Mouse (Mus musculus) E14TG2a.4 (cell line): Measurements from ENCODE around the gene Tcf7l2.

Experiments
- H3K27me3 ChIP-seq: 2 replicates; pipeline ENCODE4 v1.6.1; 2014; ENCODE audit warnings: low read length, control low read depth; ENCODE audit not compliant: insufficient read depth
- H3K36me3 ChIP-seq: 2 replicates; pipeline ENCODE4 v1.6.1; 2014; ENCODE audit warnings: low read length, control low read depth; ENCODE audit not compliant: insufficient read depth
- H3K4me1 ChIP-seq: replicated peaks from 2 replicates; pipeline ENCODE4 v1.6.1; 2014; ENCODE audit warnings: low read depth, low read length, control low read depth
- H3K4me3 ChIP-seq: replicated peaks from 2 replicates; pipeline ENCODE4 v1.5.1; 2014; ENCODE audit warnings: mild to moderate bottlenecking, low read length
- H3K9me3 ChIP-seq: 2 replicates; pipeline ENCODE4 v1.6.1; 2014; ENCODE audit warnings: low read length, control low read depth
- CTCF ChIP-seq: conservative IDR thresholded peaks from 2 replicates; pipeline ENCODE4 v1.5.1; 2014; ENCODE audit warnings: low read length
- NANOG ChIP-seq: IDR thresholded peaks from 2 replicates; pipeline ENCODE4 v1.6.1; 2014; ENCODE audit warnings: borderline replicate concordance, low read length, mixed read lengths
- POU5F1 ChIP-seq: IDR thresholded peaks from 2 replicates; pipeline ENCODE4 v1.6.1; 2014; ENCODE audit warnings: low read length, borderline replicate concordance

Gene Tcf7l2

DNA sequence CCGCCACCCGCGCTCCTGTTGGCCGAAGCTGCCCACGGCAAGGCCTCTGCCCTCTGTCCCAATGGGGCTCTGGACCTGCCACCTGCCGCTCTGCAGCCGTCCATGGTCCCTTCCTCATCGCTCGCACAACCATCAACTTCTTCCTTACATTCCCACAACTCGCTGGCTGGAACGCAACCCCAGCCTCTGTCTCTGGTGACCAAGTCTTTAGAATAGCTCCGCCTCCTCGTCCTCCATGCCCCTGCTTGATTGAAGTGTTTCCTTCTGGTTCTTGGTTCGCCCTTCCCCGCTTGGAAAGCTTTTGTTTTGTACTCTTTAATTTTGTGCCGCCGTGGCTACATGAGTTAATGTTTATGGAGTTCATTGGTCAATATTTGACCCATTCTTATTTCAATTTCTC is 190.0 kb downstream of the Tcf7l2 start:
- no peak for TF ChIP-seq NANOG
- TF ChIP-seq CTCF: no peak
- no peak for TF ChIP-seq POU5F1
- H3K36me3 ChIP-seq: no peaks in the 10 kb centered on the region
- H3K27me3 ChIP-seq: peaks cover 4% of the 10 kb centered on the region; the same call in 1 of the 2 replicates
- peaks cover 37% of the 10 kb centered on the region for H3K4me1 ChIP-seq
- H3K4me3 ChIP-seq: peak overlapping the region; percentile 69
- H3K9me3 ChIP-seq: no peaks in the 10 kb centered on the region

DNA sequence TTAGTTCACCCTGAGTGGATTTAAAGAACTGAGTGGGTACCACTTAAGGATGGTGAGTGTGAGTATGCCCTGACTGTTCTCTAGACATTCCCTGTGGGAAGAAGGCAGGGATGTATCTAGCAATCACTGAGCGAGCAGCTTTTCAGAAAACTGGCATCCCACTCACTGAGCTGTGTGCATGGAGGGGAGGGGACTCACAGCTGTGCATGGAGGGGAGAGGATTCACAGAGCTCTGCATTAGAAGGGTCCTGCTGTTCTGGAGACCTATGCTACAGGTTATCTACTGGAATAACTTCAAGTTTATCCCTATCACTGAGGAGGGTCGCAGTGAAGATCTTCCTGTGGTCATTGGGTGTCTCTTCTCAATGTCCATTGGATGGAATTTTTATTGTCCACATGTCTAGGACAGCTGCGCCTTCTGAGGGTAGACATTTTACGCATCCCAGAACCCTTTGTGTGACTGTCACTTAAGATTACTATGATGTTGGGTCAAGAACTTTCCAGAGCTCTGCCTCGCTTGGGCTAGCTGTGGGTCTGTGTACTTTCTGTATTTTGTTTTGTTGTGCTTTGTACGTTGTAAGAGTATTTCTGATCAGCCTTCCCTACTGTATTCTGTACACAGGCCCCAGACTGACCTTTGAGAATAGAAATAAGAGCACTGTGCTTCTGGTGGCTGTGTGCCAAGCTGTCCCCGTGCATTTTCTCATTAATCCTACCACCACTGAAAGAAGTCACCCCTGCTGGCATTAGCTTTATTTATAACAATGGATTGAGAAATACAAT is 192.5 kb downstream of the Tcf7l2 start:
- no peaks in the 10 kb centered on the region for H3K9me3 ChIP-seq
- TF ChIP-seq POU5F1: no peak
- no peak for TF ChIP-seq CTCF
- no peak for TF ChIP-seq NANOG
- H3K4me1 ChIP-seq: peaks cover 24% of the 10 kb centered on the region
- H3K36me3 ChIP-seq: no peaks in the 10 kb centered on the region
- H3K4me3 ChIP-seq: no peak overlapping the region
- peaks cover 4% of the 10 kb centered on the region; the same call in 1 of the 2 replicates for H3K27me3 ChIP-seq

GRCm38 (mm10) chr19:55934730-55935003 is 193.0 kb downstream of the Tcf7l2 start:
- Histone ChIP-seq H3K36me3 (no peaks in the 10 kb centered on the region), H3K27me3 (peaks cover 4% of the 10 kb centered on the region; the same call in 1 of the 2 replicates), H3K9me3 (no peaks in the 10 kb centered on the region), H3K4me3 (no peak overlapping the region), H3K4me1 (peaks cover 18% of the 10 kb centered on the region)
- TF ChIP-seq CTCF (no peak), NANOG (no peak), POU5F1 (no peak)

- Histone ChIP-seq H3K4me3 (no peak overlapping the region), H3K4me1 (peaks cover 5% of the 10 kb centered on the region; the same call in 1 of the 2 replicates), H3K36me3 (no peaks in the 10 kb centered on the region), H3K9me3 (no peaks in the 10 kb centered on the region), H3K27me3 (peaks cover 4% of the 10 kb centered on the region; the same call in 1 of the 2 replicates)
- TF ChIP-seq NANOG (no peak), POU5F1 (no peak), CTCF (no peak)
These were observed 195.4 kb downstream of the Tcf7l2 start for GRCm38 (mm10) chr19:55937026-55937425.

DNA sequence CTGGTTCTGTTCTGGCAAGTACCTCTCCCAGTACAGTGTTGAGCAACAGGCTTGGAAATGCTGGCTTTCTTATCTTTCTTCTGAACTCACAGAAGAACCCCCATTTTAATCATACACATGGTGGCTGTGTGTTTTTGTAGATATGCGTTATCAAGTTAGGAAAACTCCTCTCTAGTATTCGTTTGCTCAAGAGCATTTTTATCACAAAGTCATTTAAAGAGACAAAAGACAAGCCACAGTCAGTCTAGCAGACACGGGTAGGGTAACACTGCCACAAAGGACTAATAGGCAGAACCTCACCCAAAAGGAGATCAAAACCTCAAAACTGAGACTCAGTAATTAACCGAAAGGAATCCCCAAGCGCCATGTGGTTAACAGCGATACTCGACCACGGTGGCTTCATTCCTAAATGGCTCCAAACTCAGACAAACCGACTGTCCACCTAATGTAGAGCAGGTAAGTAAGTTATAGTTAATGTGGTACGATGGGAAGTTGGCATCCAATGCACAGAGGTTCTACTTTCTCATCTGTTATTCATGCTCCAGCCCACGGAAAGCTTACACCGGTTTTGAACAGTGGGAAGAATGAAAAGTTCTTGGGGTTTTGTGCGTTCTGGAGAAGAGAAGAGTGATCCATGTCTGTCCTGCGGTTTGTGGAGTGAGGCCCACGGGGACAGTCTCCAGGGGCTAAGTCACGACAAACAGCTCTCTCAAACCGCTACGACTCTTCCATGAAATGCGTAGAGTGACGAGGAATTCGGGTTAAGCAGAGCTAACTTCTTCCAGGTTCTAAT is 196.8 kb downstream of the Tcf7l2 start:
- Histone ChIP-seq H3K4me1 (peaks cover 5% of the 10 kb centered on the region; the same call in 1 of the 2 replicates), H3K36me3 (no peaks in the 10 kb centered on the region), H3K4me3 (no peak overlapping the region), H3K9me3 (peaks cover 1% of the 10 kb centered on the region; the same call in 1 of the 2 replicates), H3K27me3 (peaks cover 4% of the 10 kb centered on the region; the same call in 1 of the 2 replicates)
- TF ChIP-seq POU5F1 (no peak), CTCF (no peak), NANOG (no peak)

- no peaks in the 10 kb centered on the region for H3K36me3 ChIP-seq
- peaks cover 4% of the 10 kb centered on the region; the same call in 1 of the 2 replicates for H3K27me3 ChIP-seq
- H3K9me3 ChIP-seq: peaks cover 6% of the 10 kb centered on the region; the same call in 1 of the 2 replicates
- TF ChIP-seq CTCF (no peak), POU5F1 (no peak), NANOG (no peak)
- H3K4me3 ChIP-seq: no peak overlapping the region
- peaks cover 5% of the 10 kb centered on the region; the same call in 1 of the 2 replicates for H3K4me1 ChIP-seq
These were observed 197.5 kb downstream of the Tcf7l2 start for GRCm38 (mm10) chr19:55939090-55939489.

- peaks cover 2% of the 10 kb centered on the region; the same call in 1 of the 2 replicates for H3K27me3 ChIP-seq
- TF ChIP-seq NANOG (no peak), CTCF (no peak), POU5F1 (no peak)
- no peak overlapping the region for H3K4me3 ChIP-seq
- H3K36me3 ChIP-seq: no peaks in the 10 kb centered on the region
- peaks cover 5% of the 10 kb centered on the region; the same call in 1 of the 2 replicates for H3K4me1 ChIP-seq
- H3K9me3 ChIP-seq: peaks cover 6% of the 10 kb centered on the region; the same call in 1 of the 2 replicates
These were observed 198.1 kb downstream of the Tcf7l2 start for GRCm38 (mm10) chr19:55939719-55940118.

DNA sequence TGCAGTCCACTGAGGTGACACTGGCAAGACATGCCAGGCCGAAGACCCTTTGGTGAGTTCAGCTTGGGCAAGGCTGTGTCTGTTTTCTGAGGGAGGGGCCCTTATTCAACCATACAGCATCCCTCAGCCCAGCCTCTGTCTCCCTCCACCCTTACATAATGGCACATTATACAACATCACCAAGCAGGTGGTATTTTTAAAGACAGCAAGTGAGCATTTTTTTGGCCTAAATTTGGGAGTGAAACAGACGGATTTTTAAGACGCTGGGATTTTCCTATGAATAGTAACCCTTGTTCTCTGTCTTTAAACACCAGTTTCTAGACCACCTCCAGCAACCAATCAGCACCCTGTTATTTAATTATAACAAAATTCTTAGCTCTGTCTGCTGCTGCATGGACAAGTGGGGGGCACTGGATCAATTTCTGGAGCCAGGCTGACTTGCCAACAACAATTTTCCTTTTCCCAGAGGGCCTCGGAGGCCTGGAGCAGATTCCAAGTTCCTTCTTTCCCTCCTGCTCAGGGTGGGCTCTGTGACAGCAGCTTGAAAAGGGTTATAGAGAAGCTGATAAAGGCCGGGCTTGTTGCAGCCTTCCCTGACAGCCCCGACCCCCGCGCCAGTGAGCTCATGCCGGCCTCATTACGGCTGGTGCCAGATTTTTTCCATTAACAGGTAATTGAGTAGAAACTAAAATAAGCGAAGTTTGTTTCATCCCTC is 199.1 kb downstream of the Tcf7l2 start:
- H3K4me3 ChIP-seq: no peak overlapping the region

More for the DNA sequence above, 199.1 kb downstream of the Tcf7l2 start:
- no peaks in the 10 kb centered on the region for H3K36me3 ChIP-seq
- TF ChIP-seq POU5F1: no peak
- no peak for TF ChIP-seq NANOG
- TF ChIP-seq CTCF: no peak
- H3K27me3 ChIP-seq: no peaks in the 10 kb centered on the region
- H3K4me1 ChIP-seq: peaks cover 5% of the 10 kb centered on the region; the same call in 1 of the 2 replicates
- peaks cover 6% of the 10 kb centered on the region; the same call in 1 of the 2 replicates for H3K9me3 ChIP-seq
